Mouse (Mus musculus) layer of hippocampus, postnatal 25 days (tissue): ENCODE measurements around the gene Fbxo11. TPM values are rescaled to one million over a fixed set of nuclear protein-coding genes. Genes with fewer than 3 reads are reported as not detected.
"Not testable (repeated sequence)": the region's sequence is repeated elsewhere in the genome, so short reads cannot be mapped to it uniquely, and the experiment has no call there.

ENCODE experiments used
- DNase-seq, 2 experiments: peaks; one replicate each; pipeline ENCODE4 v3.0.0; 2022; ENCODE audit warnings: mixed read lengths in 2 of 2, low spot score in 1 of 2; ENCODE audit errors: extremely low spot score in 1 of 2
- total RNA-seq, 2 experiments: library from RNA; stranded (reverse); gene quantifications; 2 replicates each; pipeline ENCODE4 v1.2.3; 2021

The Fbxo11 gene
- total RNA-seq, 2 experiments from 2014 or later = 117 to 119 TPM

GRCm38 (mm10) chr17:88025227-88025626, 39.9 kb downstream of the Fbxo11 start:
- peak in 1 of 2 experiments; percentile 57 for DNase-seq

DNA sequence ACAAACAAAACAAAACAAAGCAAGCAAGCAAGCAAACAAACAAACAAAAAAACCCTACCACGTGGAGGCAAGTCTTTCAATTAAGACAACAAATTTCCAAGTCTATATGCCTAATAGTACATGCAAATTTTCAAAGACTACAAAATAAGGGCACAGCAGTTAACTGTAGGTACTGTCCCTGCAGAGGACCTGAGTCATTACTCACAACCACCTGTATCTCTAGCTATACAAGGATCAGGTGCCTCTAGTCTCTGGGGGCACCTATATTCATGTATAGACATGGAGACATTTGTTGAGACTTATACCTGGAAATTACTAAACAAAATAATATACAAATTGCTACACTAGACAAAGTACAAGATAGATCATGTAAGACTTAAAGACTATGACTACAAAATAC, 41.2 kb downstream of the Fbxo11 start:
- DNase-seq = no peak

- not testable (repeated sequence) for DNase-seq
These were observed 49.1 kb downstream of the Fbxo11 start for GRCm38 (mm10) chr17:88016027-88016426.

DNA sequence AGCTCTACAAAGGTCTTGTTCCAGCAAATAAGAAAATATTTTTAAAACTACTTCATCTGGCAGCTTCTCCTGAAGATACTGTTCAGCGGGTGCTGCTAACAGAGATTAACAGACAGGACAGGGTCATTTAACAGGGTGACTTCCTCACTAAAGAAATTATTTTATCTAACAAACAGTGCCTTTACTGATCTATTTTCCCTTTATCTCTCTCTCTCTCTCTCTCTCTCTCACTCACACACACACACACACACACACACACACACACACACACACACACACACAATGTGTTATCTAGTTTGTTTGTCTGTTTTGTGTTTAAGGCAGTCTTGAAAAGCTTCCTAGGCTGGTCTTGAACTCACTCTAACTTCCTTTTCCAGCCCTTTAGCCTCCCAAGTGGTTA, 50.6 kb downstream of the Fbxo11 start:
- DNase-seq = no peak

DNA sequence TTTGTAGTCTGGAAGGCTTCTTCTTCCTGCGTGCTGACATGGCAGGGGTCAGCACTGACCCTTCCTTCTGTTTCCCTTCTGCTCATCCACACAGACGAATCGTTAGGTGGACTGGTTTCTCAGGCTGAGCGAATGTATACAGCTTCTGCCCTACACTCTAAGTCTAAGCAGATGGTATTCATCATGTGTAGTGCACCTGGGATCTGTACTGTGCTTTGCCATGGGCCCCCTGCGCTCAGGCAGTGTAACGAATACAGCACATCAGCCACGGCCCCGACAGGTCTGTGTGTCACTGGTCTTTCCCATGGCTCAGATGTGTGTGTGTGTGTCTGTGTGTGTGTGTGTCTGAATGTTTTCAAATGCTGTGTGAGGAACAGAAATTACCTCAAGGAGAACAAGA, 58.1 kb downstream of the Fbxo11 start:
- DNase-seq = no peak

GRCm38 (mm10) chr17:88004892-88005291, 60.2 kb downstream of the Fbxo11 start:
- DNase-seq = no peak

DNA sequence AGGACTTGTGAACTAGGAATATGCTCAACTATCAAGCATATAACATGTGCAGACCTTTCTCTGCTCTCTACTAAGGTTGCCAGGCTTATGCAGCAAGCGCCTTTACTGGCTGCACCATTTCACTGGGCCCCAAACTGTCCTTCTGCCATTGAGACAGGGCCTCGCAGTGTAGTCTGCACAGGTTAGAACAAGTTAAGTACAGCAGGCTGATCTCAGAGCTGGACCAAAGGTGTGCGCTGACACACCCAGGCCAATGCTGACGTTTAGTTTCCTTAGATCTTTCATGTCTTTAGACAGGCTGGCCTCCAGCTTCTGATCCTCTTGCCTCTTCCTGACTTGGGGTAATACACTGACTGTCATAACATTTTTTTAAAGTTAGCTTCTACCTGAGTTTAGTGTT, 67.3 kb downstream of the Fbxo11 start:
- DNase-seq = no peak

- DNase-seq = no peak
These were observed 71.8 kb downstream of the Fbxo11 start for GRCm38 (mm10) chr17:87993338-87993737.

DNA sequence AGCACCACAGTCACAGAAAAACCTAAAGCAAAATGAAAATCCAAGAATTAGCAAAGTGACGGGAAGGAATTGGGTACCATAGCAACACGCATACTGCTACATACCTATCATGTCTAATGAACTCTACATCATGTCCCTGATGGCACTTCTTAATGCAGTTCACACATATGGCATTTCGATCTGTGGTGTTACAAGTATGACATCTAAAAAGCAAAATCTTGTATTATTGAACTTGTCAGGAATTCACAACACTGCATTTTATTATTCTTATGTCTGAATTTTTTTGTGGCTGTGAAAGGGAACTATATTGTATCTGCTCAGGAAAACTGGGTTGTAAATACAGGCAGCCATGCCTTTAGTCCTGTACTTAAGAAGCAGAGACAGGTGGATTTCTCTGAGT, 72.9 kb downstream of the Fbxo11 start:
- no peak for DNase-seq

DNA sequence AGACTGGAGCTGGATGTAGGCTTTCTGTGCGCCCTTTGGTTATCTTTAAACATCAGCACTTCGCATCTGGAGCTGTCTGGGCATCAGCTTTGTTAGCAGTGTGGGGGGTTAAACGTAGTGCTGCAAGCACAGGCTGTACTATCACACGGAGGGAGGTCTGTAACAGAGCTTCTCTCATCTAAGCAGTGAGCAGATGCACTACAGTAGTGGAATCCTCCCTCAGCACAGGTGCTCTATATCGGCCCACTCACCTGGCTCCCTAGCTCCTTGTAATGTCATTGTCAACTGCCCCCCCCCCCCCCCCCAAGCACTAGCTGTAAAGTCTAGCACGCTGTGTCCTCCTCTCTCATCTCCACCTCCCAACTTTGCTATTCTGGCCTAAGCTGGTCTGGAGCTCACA, 77.6 kb downstream of the Fbxo11 start:
- no peak for DNase-seq

DNA sequence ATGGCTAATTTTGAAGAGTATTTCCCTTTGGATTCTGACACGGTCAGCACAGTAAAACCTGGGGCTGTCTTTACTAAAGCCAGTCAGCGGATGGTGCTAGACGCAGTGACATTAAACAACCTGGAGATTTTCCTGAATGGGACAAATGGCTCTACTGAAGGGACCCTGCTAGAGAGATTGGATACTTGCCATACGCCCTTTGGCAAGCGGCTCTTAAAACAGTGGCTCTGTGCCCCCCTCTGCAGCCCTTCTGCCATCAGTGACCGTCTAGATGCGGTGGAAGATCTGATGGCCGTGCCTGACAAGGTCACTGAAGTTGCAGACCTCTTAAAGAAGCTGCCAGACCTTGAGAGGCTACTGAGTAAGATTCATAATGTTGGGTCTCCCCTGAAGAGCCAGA, 79.2 kb downstream of the Fbxo11 start:
- DNase-seq = no peak

DNA sequence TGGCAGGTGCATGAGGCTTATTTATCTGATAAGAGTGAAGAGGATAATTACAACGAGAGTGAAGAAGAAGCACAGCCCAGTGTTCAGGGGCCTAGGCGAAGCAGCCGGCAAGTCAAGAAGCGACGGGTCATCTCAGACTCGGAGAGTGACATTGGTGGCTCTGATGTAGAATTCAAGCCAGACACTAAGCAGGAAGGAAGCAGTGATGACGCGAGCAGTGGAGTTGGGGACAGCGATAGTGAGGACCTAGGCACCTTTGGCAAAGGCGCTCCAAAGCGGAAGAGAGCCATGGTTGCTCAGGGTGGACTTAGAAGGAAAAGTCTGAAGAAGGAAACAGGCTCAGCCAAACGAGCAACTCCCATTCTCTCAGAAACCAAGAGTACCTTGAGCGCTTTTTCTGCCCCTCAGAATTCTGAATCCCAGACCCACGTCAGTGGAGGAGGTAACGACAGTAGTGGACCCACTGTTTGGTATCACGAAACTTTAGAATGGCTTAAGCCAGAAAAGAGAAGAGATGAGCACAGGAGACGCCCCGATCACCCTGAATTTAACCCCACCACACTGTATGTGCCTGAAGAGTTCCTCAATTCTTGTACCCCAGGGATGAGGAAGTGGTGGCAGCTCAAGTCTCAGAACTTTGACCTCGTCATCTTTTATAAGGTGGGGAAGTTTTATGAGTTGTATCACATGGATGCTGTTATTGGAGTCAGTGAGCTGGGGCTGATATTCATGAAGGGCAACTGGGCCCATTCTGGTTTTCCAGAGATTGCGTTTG, 80.5 kb downstream of the Fbxo11 start:
- DNase-seq = no peak

DNA sequence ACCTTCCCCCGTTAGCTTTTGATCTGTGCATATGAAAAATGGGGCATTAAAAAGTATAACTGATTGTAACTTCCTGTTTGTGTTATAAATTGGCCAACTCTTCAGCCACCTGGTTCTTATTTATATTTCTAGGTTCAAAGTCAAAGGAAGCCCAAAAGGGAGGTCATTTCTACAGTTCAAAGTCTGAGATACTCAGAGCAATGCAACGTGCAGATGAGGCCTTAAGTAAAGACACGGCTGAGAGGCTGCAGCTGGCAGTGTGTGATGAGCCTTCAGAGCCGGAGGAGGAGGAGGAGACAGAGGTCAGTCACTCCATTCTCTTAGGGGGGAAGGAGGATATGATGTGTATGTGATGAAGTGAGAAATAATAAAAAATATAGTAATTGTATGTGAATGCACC, 81.8 kb downstream of the Fbxo11 start:
- no peak for DNase-seq

DNA sequence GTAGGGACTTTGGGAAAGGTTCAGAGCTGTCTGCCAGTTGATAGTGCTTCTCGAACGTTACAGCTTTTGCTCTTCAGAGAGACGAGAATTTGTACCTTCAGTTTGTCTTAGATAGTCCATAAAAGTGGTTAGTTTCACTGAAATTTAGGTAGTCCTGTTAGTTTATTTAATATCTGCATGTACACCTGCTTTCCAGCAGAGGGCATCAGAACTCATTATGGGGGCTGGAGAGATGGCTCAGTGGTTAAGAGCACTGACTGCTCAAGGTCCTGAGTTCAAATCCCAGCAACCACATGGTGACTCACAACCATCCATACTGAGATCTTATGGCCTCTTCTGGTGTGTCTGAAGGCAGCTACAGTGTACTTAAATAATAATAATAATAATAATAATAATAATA, 83.0 kb downstream of the Fbxo11 start:
- DNase-seq = no peak

DNA sequence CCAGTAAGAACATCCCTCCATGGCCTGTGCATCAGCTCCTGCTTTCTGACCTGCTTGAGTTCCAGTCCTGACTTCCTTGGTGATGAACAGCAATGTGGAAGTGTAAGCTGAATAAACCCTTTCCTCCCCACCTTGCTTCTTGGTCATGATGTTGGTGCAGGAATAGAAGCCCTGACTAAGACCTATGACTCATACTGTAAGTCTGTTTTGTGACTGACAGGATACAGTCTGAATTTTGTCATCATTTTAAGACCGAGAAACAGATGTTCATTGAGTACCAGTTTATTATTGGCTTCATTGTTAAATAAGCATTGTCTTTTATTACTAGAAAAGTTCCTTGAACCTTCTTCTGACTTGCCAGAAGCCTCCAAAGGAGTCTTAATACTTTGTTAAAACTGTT, 85.4 kb downstream of the Fbxo11 start:
- not testable (repeated sequence) for DNase-seq

DNA sequence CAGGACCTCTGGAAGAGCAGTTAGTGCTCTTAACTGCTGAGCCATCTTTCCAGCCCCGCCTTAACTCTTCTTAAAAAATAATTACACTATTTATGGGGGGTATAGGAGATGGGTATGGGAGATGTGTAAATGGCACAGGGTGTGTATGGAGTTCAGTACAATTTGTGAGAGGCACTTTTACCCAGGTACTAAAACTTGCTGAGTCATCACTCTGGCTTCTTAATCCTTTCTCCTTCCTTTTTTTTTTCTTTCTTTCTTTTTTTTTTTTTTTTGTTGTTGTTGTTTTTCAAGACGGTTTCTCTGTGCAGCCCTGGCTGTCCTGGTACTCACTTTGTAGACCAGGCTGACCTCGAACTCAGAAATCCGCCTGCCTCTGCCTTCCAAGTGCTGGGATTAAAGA, 88.2 kb downstream of the Fbxo11 start:
- not testable (repeated sequence) for DNase-seq

GRCm38 (mm10) chr17:87976154-87976806, 88.8 kb downstream of the Fbxo11 start:
- DNase-seq = no peak

DNA sequence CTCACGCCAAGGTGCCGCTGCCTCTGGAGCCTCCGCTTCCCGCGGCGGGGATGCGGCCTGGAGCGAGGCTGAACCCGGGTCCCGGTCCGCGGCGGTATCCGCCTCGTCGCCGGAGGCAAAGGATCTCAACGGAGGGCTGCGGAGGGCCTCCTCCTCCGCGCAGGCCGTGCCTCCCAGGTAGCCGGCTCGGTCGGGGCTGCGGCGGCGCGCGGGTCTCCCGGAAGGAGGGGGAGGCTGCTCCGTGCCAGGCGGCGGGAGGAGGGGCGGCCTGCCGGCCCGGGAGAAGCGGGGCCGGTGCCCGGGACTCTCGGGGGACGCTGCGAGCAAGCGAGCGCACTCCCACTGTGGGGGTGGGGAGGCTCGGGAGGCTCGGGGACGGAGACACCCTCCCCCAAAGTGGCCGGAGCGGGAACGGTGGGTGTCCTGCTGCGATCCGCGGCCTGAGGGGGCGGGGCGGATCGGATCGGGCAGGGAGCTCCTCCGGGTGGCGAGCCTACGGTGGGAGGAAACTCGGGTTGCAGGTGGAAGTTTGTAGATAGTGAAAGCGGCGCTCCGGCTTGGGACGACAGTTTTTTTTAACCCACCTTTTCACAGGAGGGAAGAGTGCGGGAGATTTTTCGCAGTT, 89.8 kb downstream of the Fbxo11 start:
- peak in 1 of 2 experiments; percentile 24 for DNase-seq

DNA sequence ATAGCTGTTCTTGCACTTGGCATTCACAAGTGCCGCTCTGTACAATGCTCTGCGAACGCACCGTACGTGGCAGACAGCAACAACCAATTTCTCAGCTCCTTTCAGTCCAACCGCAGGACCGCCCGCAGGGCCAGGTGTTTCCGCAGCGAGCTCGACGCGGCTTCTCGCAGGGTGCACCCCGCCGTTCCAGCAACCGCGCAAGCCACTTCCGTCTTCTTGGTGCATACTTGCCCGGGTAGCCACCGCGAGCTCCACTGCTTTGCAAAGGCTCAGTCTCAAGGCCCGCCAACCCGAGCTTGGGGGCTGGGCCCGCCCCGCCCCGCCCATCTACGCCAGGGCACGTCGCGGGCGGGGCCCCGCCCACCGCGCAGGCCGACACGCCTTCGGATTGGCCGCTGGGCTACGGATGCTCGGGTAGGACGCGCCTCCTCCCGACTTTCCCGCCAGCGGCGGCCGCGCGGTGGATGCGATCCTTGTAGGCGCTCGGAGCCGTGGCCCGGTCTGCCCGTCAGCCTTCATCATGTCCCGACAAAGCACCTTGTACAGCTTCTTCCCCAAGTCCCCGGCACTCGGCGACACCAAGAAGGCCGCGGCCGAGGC, 90.4 kb downstream of the Fbxo11 start, which contains the start of gene Msh6:
Msh6 (plus strand) TSS at position 434 of the 600 bp plus-strand sequence.
- peak; percentile 74 to 79 for DNase-seq

DNA sequence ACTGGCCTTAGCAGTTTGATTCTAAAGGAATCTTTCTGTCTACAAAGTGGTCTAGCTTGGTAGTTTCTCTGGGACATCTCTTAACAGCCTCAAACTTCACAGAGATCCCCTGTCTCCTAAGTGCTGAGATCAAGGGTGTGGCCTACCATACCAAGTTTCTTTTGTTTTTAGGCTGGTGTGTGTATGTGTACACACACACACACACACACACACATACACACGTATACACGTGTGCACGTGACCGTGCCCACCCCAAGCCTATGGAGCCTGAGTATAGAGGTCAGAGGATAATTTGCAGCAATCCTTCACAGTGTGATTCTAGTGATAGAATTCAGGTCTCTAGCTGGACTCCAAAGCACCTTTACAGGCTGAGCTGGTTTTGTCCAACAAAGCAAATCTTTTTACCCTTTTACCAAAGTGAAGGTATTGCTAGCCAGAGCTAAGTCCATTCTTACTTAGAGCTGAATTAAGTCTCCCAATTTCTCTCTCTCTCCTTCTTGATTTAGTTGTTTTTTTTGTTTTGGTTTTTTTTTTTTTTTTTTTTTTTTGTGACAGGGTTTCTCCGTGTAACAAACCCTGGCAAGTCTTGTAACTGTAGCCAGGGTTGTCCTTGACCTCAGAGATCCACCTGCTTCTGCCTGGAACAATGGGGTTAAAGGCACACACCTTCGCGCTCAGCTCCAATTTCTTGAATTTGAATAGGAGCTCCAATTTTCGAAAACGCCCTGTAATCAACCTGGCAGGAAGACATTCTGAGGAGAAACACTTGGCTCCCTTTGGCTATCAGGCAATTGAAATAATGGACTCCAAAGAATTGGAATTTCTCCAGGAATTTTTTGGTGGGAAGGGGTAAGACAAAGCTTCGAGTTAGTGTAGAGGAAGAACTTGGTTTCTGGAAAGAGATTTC, 91.6 kb downstream of the Fbxo11 start:
- DNase-seq = no peak
